Mouse (Mus musculus) liver, postnatal 0 days (tissue): Measurements from ENCODE around the gene Ptma.

Source experiments
- CTCF ChIP-seq: sonication (generic); IDR thresholded peaks from 2 replicates; pipeline ENCODE4 v1.5.1; 2016; ENCODE audit warnings: antibody characterized with exemption, low read depth
- EP300 ChIP-seq: IDR thresholded peaks from 2 replicates; pipeline ENCODE4 v1.6.1; 2016; ENCODE audit warnings: antibody characterized with exemption, low read depth, mild to moderate bottlenecking

GRCm38 (mm10) chr1:86559232-86559631 is 32.7 kb downstream of the Ptma start:
- TF ChIP-seq CTCF (no peak), EP300 (no peak)
